Mouse (Mus musculus) embryonic stem cell, embryonic (primary cell): ENCODE measurements around the gene Obox8.

Experiments
- CTCF ChIA-PET, 4 experiments: fragments of 300-600 bp in 2 of 4; fragments of 350-600 bp in 2 of 4; sonication (Branson Sonifier 250); formaldehyde crosslinking; loops; one replicate each; lab custom pipeline; 2022; ENCODE audit warnings: inconsistent platforms in 2 of 4; lab: Charles Lee
- POLR2A ChIA-PET, 4 experiments: fragments of 300-600 bp in 2 of 4; fragments of 350-600 bp in 2 of 4; sonication (Branson Sonifier 250); formaldehyde crosslinking; loops; one replicate each; lab custom pipeline; 2022; ENCODE audit warnings: antibody characterized with exemption in 4 of 4, inconsistent platforms in 1 of 4; lab: Charles Lee

Obox8 gene

DNA sequence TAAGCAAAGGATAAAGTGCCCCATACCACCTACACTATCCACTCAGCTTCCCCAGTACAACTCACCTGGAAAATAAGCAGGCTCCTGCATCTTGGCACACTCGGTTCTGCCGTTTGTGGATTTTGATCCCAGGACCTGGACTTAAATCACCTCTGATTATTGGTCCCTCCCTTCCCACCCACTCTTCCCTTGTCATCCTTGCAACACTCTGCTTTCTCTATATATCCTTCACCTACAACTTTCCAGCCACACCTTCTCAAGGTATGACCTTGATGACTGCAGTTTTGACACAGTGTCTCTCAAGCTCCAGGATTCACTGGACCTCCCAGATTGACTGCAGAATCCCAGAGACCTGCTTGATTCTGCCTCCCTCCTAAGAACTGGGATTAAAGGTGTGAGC is at the start of gene Obox8:
Obox8 (minus strand) TSS at position 101 of the 400 bp plus-strand sequence.
- ChIA-PET CTCF (no interaction called here), POLR2A (interaction anchor here in 1 of 4 experiments (1.2 kb wide), 1 partner anchor 14 kb away, joined by 3 read pairs; no protein-coding TSS in a partner anchor)

- ChIA-PET POLR2A (no interaction called here), CTCF (no interaction called here)
Measured at GRCm38 (mm10) chr7:14317209-14317608, 16.1 kb downstream of the Obox8 start.

GRCm38 (mm10) chr7:14308671-14309070 is 24.7 kb downstream of the Obox8 start:
- ChIA-PET CTCF (no interaction called here), POLR2A (interaction anchor here in 1 of 4 experiments (0.6 kb wide), 1 partner anchor 900 kb away, joined by 3 read pairs; no protein-coding TSS in a partner anchor)

- CTCF ChIA-PET = no interaction called here
- POLR2A ChIA-PET = no interaction called here
Measured at GRCm38 (mm10) chr7:14307571-14307970, 25.8 kb downstream of the Obox8 start.
